Mouse (Mus musculus): ENCODE results near the gene Foxs1.

Gene Foxs1

DNA sequence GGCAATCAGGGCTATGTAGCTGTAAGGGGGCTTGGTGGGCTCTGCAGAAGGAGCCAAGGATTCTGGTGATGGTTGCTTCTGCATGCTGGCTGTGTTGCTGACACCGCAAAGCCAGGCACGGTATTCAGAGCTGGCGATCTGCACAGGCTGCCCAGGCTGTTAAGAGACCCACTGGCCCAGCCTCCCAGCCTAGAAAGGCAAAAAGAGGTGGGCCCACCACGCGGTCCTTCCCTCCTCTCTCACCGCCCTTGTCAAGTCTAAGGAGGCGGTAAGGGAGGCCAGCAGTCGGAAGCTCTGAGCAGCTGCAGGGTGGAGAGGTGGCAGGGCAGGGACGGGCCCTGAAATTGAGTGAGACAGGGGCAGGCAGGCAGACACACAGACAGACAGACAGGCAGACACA, at the start of gene Foxs1:
Foxs1 (minus strand) TSS at position 161 of the 400 bp plus-strand sequence.
- no peak for DNase-seq (ENCODE audit: low spot score)

DNA sequence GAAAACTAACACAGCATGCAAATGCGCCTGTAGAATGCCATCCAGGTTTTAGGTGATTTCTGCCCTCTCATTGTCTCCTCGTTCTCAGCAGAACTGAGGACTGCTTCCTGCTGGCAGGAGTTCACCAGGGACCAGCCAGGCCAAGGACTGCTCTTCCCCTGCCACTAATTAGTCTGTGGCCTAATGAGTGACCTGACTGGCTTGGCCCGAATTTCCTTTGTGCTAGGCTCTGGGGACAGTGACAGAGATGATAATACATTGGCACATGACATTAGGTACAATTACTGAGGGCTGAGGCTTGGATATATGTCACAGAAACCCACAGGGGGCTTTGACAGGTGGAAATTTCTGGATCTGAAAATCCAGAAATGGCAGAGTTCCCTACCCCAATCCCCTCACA, 44.0 kb upstream of the Foxs1 start:
- DNase-seq (ENCODE audit: low spot score): no peak

DNA sequence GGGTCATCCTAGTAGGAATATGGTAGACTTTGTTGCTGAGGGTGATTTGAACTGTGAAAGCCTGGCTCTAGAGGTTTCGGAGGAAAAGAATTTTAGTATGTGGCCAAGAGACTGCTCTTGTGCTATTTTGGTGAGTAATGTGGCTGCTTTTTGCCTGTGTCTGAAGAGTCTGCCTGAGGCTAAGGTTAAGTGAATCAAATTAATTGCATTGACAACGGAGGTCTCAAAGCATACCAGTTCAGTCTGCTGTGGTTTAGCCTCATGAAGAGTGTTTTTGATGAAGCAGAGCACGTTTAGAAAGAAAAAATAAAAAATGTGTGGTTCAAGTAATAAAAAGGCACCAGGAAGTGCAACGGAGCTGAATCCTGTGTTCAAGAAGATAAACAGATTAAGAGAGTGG, 32.5 kb upstream of the Foxs1 start:
- no peak for DNase-seq (ENCODE audit: low spot score)

DNA sequence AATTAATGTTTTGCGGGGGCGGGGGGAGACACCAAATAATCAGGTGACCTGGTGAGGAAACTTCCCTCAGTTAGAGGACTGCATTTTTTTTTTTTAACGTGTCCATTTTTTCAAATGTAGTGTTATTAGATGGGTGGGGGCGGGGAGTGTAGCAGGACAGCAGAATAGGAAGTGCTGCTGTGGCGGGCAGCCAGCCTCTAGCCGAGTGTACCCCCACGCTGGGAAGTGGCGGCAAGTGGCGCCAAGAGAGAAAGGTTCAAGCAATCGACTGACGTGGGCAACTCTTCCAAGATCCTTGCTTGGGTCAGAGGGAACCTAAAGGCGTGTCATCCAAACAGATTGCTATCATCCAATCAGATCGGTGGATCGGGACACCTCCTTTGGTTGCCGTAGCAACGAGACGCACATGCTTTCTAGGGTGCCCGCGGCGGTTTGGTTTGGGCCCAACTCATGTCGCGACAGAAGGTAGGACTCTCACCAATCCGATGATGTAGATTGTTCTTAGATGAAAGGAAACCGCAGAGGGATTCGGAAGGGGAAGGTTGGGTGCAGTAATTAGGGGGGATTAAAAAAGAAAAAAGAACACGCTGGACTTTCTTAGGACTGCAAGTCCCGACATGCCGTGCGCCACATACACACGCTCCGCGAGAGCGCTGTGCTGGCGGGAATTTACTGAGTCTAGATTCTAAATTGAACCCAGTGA, 29.2 kb upstream of the Foxs1 start, which contains the start of gene Ttll9:
Ttll9 (plus strand) TSS at position 395 of the 703 bp plus-strand sequence.
- DNase-seq (ENCODE audit: low spot score): peak; percentile 66

DNA sequence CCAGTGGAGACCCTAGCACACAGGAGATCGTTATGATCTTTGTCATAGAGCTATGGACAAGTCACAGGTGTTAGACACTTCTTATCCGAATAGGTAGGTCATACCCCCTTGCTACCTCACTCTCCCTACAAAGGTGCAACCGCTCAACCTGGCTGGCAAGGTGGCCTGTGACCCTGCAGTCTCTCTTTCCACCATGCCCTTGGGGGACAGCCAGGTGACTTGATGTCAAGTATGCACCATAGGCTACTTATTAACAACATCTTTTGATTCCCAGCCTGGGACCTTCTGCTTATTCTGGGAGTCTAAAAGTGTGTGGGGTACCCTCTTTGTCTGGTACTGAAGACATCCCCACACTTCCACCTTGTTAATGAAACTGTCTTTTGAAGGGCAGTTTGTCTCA, 25.1 kb upstream of the Foxs1 start:
- no peak for DNase-seq (ENCODE audit: low spot score)

DNA sequence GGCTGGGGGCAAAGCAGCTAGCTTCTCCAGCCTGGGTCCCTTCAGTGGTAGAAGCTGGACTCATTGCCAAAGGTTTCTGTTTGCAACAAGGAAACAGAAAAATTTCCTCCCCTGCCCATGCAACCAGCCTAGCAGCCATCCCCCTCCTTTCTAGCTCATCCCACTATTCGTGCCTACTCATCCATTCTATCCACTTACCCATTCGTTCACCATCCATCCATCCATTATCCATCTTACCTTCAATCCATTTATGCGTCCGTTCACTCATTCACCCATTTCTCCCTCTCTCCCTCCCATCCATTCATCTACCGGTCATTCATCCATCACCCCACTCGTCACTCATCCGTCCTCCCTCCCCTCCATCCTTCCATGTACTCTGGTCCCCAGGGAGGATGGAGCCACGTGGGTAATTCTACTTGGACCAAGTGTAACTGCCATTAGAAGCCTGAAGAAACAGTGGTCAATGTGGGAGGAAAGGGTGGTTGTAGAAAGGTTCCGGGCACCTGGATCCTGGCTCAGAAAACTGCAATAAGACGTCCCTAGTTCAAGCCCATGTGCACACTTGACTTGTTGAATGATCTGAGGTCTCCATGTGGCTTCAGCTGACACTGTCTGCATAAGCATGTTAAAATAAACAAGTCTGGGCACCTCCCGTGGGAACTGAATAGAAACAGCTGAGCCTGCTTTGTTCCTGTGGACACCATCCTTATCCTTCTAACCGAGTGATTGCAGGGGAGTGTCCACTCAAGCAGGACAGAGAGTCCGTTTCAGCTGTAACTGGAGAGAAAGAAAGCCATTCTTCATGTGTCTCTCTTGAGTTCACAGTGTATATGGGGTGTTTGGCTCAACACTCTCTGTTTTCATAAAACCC, 19.1 kb upstream of the Foxs1 start:
- DNase-seq (ENCODE audit: low spot score): no peak

DNA sequence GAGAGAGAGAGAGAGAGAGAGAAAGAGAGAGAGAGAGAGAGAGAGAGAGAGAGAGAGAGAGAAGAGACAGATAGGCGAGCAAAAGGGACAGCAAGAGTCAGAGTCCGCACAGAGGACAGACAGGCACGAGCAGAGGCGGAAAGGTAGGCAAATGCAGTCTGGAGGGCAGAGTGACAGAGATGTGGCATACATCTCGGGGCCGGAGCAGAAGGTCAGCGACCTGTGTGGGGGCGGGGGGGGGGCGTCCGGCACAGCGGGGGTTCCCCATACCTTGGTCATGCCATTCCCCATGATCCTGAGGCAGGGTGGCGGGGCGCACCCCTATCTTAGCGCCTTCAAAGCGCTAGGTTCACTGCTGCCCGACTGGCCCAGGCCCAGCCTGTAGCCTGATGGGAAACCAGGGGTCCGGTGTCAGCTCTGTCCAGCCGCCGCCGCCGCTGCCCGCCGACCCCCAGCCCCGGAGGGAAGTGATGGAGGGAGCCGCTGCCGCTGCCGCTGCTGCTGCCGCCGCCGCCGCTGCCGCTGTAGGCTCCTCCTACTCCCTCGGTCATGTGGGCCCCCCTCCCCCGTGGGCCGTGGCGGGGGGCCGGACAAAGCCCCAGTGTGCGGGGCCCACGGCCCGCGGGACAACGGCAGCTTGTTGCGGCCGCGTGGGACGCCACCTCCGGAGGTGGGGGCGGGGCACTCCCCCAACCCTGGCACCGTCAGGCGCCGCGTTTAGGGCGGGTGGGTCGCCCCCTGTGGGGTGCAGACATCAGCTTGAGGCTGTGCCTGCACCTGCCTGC, 18.2 kb upstream of the Foxs1 start, which contains the start of gene Dusp15:
Dusp15 (minus strand) TSS at position 634 of the 785 bp plus-strand sequence.
- DNase-seq (ENCODE audit: low spot score): no peak

DNA sequence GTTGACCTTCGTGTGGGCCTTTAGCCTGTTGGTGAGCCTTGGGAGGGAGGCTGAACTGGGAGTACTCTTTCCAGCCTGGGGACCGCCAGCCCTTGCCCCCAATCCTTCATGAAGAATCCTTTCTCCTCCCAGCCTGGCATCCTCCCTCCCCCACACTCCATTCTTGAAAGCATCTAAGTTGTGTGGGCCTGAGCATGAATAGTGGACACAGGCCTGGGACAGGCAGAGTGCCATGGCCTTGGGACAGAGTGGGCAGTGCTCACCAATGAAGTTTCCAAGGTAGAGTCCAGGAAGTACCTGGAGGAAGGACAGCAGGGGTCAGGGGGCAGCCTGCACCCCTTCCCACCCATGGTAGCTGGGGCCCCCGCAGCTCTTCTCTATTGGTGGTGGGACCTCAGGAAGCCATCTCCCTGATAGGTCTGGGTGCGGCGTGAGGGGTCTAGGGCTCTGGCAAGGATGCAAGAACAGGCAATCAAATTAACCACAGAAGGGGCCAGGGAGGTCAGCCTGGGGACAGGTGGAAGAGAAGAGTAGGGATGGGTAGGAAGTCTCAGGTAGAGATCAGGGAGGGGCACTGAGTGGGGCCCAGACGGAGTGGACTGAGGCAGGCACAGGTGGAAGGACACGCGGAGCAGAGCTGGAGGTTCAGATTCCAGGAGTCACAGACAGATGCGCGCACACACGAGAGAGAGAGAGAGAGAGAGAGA, 17.5 kb upstream of the Foxs1 start:
- DNase-seq (ENCODE audit: low spot score): no peak

DNA sequence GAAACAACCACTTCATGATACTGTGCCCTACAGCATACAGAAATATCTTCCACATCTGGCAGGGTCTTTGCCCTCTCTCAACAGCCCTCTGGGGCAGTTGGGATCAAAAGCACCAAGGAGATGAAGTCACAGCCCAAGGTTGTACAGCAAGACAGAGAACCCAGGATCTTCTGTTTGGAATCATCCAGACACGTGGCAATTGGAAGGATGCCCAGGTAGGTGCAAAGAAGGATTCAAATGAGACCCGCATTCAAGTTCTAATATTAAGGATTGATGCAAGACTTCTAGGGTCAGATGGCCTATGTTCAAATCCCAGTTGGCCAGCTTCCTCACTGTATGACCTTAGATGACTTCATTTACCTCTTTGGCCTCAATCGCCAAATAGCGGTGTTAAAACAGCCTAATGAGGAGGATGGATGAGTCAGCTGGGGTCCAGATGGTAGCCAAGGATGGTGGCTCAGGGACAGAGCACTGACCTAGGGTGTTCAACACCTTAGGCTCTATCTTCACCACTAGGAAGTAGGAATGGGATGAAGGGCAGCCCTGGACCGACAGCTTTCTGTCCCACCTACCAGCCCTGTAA, 15.5 kb upstream of the Foxs1 start:
- DNase-seq (ENCODE audit: low spot score): no peak

DNA sequence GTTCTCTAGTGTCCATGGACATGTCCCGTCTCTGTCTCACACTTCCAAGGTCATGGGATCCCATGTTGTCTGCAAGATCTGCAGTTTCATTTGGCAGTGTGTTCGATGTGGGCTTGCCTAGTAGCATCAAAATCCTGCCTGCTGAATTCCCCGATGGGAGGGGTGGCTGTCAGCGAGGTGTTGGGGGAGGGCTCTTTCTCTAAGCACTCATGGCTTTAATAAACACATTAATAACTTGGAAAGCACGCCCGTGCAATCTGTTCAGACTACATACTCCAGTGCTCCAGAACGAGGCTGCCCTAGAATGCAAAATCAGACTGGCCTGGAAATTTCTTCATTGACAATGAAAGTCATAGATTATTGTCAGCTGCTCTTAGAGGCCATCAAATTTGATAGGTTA, 14.1 kb upstream of the Foxs1 start:
- DNase-seq (ENCODE audit: low spot score): no peak

DNA sequence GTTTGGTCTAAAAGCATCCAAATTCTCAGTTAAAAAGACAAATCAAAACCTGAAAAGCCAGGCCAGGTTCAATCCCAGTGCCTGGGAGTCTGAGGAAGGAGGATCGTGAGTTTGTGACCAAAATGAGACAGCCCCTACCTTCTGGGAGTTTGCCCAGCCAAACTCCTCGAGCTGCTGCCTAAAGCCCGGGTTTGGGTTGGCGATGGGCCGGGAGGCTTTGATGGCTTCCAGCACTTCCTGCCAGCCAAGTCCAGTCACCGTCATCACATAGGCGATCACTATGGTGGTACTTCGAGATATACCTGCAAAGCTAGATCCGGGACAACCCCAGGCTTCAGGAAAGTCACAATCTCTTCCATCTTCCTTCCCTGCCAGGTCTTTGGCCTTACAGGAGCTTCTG, 11.0 kb upstream of the Foxs1 start:
- DNase-seq (ENCODE audit: low spot score): no peak

DNA sequence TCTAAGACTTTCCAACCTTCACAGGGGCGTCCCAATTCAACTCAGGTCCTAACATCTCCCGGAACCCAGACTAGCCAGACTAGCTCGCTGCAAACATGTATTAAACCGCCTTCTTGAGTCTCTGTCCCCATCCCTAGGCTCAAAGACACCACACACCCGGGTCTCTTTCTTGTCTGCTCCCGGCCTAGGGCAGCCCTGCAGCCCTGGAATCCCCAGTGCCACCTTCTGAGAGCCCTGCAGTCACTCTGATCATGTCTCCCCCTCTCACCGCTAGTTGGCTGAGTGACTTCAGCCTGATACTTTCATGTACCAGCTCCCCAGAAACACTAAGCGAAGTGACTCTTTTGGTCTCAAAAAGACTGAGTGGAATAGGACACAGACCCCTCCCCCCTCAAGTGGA, 10.6 kb upstream of the Foxs1 start:
- no peak for DNase-seq (ENCODE audit: low spot score)

DNA sequence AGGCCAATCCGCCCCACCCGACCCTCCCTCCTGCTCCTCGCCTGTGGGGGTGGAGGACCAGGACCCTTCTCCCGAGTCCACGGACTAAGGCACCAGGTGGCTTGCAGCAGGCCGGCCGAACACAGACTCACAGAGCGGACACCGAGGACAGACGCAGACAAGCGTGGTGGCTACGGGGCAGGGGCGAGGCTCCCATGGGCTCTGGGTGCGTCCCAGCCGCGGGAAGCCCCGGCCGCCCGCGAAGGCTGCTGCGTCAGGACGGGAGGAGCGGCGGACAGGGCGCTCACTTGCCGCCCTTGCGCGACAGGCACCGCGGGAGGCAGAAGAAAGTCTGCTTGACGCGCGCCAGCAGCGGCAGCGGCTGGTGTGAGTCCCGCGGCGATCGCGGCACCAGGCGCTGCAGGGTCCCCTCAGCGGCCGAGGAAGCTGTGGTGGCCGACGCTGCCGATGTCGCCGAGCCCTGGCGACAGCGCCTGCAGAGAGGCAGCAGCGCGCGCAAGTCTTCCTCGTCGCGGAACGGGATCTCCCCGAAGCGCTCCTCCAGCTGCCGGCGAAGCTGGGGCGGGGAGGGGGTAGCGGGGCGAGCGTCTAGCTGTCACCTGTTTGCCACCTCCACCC, 10.0 kb upstream of the Foxs1 start:
- no peak for DNase-seq (ENCODE audit: low spot score)

DNA sequence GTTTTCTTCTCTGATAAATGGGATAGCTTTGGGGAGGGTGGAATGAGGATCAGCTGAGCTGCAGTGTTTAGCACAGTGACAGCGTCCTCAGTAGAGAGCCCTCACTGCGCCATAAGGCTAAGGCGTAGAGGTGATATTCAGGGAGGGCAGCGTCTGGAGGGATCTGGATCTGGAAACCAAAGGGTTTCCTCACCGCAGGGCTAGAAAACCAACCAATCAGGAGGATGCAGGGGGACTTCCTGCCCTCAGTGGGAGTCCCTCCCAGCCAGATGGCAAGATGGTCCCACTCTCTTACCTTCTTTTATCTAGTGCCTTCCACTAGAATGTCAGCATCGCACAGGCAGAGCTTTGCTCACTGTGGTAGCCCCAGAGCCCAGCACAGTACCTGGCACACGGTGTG, 8.8 kb upstream of the Foxs1 start:
- DNase-seq (ENCODE audit: low spot score): no peak

DNA sequence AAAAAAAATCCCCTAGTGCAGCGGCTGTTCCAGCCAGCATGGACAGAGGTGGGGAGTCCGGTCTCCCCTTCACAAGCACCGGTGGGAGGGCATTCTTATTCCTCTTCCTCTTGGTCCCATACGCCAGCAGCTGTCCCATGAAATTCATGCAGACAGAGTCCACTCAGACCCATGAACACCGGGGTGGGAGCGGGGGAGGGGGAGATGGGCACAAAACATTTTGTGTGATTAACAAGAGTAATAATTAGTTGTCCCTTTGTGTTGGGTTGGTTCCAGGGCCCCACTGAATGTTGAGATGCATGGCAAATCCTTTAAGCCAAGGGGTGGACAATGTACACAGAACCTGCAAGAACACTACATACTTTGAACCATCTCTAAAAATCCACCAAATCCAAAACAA, 8.1 kb upstream of the Foxs1 start:
- no peak for DNase-seq (ENCODE audit: low spot score)

DNA sequence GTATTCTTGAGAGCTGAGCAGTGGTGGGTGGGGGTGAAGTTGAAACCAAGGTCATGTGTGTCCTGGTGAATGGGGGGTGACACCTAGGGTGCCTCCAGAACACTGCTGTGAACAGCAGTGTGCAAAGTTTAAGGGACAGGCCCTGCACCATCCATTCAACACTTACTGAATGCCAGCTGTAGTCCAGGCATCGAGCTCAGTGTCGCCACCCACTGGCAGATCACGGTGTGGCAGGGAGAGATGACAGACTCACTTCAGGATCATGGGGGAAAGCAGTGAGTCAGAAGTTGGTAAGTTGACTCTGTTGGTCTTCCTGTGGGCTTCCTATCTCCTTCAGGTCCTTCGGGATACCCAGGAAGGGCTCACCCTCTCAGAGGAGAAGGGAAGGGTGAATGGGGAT, 6.8 kb upstream of the Foxs1 start:
- no peak for DNase-seq (ENCODE audit: low spot score)

DNA sequence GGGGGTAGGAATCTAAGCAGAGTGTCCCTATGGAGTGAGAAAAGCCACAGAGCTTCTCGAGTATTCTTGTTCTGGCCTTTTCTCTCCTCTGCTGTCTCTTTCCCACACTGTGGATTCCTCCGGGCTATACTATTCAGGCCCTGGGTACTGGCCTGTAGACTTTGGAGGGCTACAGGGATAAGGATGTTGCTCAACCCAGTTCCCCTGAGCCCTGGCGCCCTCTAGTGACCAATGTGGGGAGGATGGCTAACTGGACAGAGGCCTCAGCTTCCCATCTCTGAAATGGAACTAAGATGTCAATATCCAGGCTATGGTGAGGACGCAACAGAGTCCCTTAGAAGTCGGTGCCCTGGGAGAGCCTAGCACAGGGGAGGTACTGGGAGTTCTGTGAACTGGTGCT, 606 bp upstream of the Foxs1 start:
- DNase-seq (ENCODE audit: low spot score): peak; percentile 41

DNA sequence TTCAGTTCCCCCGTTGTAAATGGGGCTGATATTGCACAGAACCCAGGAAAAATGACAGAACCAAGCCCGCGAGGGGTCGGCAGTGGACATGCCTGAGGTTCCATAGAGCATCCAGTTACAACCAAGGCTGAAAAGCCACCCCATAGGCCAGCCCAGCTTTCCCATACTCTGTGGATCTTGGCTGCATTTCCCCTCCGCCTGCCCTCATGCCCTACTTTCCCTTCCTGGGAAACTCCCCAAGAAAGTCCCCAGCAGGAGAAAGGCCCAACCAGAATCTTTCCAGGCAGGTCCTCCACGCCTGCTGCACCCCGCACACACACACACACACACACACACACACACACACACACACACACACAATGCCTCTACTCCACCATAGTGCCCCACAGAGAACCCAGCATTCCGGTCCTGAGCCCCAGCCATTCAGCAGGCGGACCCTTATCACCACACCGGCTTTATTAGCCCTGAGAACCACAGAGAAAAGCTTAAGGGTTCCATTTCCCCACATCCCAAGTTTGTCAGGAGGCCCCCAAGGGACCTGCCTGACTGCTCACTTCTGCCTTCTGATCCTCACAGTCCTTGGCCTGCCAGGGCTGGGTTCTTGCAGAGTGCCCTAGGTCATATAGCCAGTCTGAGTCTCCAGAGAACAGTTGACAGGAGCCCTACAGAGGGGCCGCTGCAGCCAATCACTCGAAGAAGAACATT, 1.4 kb downstream of the Foxs1 start:
- no peak for DNase-seq (ENCODE audit: low spot score)

DNA sequence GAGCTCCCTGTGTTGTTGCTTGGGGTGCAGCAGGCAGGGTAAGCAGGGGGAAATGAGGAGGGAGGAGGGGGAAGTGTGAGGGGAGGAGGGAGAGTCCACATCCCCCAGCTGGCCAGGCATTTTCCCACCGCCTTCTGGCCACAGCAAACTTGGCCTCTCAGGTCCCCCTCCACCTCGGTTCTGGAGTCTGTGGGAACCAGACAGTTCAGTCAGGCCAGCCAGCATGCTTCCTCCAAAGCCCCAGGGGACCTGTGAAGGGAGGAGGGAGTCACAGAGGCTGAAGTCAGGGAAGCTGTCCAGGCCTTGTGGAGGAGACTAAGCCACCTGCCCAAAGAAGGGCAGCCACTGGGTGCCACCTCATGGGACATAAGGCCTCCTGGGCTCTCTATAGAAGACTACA, 2.7 kb downstream of the Foxs1 start:
- DNase-seq (ENCODE audit: low spot score): no peak

DNA sequence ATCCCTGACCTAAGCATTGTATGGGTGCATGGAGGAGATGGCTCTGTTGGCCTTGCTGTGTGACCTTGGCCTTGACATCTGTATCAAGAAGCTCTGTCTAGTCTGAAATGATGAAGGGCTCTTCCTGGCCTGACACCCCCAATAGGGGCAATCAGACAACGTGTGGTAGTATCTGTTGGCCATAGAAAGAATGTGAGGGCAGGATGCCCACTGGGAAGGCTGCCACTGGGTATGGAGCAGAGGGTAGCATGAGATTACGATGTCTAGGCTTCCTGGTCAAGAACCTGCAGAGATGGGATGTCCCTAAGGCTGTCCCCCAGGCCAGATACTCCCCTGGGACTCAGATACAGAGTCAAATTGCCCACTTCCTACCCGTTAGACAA, 4.0 kb downstream of the Foxs1 start:
- DNase-seq (ENCODE audit: low spot score): no peak

Measured in yolk sac, embryonic 10.5 days (tissue).